Mouse (Mus musculus) cerebellum, adult 11 months (tissue): ENCODE measurements around the gene Ceacam16.

Experiments used
- DNase-seq: peaks from one replicate; pipeline ENCODE4 v3.0.0; 2022

Ceacam16 gene

GRCm38 (mm10) chr7:19861199-19861598 is at the start of gene Ceacam16:
Gene Ceacam16, minus strand, starts transcription at chr7:19861299.
- no peak for DNase-seq

GRCm38 (mm10) chr7:19910421-19911291 is 49.6 kb upstream of the Ceacam16 start:
- DNase-seq = peak; percentile 65

GRCm38 (mm10) chr7:19889881-19890280 is 28.8 kb upstream of the Ceacam16 start:
- no peak for DNase-seq

DNA sequence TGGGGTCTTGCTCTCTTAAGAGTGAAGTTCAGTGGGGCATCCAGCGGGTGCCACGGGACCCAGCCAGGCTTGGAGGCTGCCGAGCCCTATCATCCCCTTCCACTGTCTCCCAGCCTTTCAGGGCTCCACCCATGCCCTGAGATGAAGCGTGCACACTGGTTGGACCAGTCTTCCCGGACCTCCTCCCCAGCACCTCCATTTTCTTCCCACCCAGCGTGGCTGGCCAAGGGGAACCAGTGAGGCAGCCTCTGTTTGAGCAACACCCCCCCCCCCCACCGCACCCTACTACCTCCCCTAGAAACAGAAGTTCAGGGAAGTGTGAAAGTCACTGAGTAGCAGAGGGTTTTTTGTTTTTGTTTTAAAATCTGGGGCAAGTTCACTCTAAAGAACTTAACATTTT is 26.8 kb upstream of the Ceacam16 start, which contains the start of gene Ceacam19:
TSS of gene Ceacam19 (minus strand) at position 117 of the 400 bp plus-strand sequence.
- DNase-seq = no peak

GRCm38 (mm10) chr7:19880754-19881153 is 19.7 kb upstream of the Ceacam16 start:
- no peak for DNase-seq

- no peak for DNase-seq
These were observed 15.8 kb upstream of the Ceacam16 start for GRCm38 (mm10) chr7:19876781-19877425.

GRCm38 (mm10) chr7:19875948-19876682 is 15.0 kb upstream of the Ceacam16 start:
- no peak for DNase-seq

GRCm38 (mm10) chr7:19871943-19872601 is 11.0 kb upstream of the Ceacam16 start:
- no peak for DNase-seq

DNA sequence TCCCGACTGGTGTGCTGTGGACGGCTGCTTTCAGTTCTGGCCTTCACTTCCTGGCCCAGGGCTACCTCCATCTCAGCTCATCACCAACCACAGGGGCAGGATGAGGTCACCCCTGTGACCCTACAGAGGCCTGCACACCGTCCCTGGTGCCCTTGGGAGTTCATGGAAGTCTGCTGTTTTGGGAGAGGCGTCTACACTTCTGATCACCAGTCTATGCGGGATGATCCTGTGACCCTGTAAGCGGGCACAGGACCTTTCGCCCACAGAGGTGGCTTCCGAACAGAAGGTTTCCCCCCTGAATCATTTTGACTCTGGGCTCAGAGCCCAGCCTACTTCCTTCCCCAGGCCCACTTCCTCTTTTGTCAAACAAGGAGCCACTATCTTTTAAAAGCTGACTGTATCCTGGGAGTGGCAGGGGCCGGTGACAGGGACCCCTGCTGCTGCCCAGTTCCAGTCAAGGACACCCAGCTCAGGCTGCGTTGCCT is 10.1 kb upstream of the Ceacam16 start:
- DNase-seq = no peak

DNA sequence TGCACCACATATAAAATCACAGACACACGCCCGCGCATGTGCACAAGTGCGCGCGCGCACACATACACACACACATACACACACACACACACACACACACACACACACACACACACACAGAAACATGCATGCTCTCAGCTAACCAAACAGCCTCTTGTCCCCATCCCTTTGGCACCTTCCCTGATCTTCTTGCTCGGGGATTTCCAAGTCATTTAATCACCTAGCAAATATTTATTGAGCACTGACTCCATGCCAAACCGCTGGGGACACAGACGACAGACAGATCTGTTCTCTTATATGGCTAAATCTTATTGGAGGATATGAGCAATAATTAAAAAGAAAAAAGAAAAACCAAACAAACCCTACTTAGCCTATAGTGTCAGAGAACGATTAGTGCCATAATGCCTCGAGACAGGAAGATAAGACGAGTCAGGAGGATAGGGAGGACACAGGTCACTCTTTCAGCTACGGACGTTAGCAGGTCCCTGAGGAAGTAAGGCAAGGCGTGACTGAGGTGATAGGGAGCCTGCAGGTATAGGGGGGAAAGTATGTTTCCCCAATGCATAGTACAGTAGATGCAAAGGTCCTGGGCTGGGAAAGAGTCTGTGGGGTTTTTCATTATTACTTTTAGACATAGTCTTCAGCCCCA is 6.8 kb upstream of the Ceacam16 start:
- no peak for DNase-seq

GRCm38 (mm10) chr7:19866490-19866889 is 5.4 kb upstream of the Ceacam16 start:
- DNase-seq = no peak

GRCm38 (mm10) chr7:19865246-19866036 is 4.3 kb upstream of the Ceacam16 start:
- no peak for DNase-seq

DNA sequence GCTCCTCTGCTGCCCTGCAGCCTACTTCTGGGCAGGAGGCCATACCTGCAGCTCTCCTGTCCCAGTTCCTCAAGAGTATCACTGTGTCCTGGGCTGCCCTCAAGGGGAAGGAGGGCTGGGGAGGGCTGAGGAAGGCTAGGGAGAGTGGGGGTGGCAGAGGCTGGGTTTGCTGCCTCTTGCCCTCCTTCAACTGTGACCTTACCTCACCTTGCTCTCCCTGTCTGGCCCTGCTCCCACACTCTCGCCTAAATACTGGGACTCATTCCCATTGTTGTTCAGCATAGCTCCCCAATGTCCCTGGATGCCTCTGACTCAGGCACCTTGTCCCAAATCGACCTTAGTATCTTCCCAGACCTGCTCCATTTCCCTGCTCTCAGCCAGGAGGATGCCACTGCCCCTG is 3.1 kb upstream of the Ceacam16 start:
- DNase-seq = no peak

DNA sequence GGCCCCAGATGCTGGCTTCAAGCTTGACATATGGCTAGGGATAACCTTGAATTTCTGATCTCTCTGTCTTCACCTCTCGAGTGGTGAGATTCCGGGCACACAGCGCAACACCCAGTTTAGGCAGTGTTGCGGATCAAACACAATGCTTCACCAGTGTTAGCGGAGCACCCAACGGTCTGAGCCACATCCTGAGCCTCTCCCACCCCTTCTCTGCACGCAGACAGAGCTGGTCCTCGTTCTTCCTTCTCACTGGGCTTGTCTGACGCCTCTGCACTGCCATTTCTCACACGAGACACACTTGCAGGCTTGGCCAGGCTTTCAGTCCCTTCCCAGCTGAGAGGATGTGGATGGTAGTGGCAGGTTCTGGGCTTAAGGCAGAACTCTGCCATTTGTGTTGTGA is 1.4 kb downstream of the Ceacam16 start:
- no peak for DNase-seq

- no peak for DNase-seq
These were observed 4.8 kb downstream of the Ceacam16 start for GRCm38 (mm10) chr7:19856283-19856682.

DNA sequence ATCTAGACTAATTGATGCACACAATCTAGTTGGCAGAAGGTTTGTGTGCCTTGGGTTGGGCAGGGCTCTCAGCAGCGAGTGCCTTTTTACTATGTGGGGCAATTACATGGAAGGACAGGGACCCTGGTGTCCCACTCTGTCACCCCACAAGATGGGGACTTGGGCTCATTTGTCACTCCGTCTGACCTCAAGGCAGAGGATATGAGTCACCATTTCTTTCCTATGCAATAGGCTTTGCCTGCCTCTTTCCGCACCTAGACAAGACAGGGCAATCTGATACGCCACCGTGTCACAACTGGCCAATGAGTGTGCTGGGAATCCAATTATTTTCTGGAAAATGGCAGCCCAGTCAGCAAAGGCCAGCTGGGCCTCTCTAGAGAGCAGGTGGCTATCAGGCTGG is 5.4 kb downstream of the Ceacam16 start:
- no peak for DNase-seq

GRCm38 (mm10) chr7:19853526-19853925 is 7.6 kb downstream of the Ceacam16 start:
- DNase-seq = no peak

DNA sequence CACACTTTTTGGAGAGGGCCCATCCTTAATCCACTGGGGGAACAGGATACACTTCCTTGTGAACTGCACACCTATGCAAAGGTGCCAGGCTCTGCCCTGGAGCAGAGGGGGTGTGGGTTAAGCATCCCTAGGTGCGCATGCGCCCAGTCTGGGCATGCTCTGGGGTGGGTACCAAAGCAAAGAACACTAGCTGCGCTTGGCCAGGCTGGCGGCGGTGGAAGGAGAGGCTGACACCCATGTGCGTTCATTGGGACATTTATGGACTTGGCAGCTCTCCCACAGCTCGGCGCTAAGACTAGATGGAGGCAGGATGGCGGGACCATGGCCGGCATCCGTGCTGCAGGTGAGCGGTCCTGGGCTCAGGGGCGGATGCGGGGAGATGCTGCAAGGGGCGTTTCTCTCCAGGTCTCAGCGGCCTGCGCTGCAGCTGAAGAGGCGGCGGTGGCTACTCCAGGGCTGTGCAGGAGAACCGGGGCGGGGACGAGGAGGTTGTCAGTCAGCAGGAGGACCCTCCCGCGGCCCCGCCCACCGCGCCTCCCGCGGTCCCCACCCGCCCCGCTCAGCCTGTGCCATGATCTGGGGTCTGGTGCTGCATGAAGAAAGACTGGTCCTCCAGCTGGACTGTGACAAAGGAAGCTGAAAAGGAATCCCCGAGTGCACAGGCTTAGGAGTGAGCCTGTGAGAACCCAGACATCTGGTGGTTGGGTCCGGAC is 9.1 kb downstream of the Ceacam16 start, which contains the start of gene Gm19345:
TSS of gene Gm19345 (plus strand) at position 146 of the 713 bp plus-strand sequence.
- DNase-seq = no peak

GRCm38 (mm10) chr7:19844521-19845171 is 16.5 kb downstream of the Ceacam16 start:
- DNase-seq = no peak

- DNase-seq = peak; percentile 21
These were observed 17.5 kb downstream of the Ceacam16 start for GRCm38 (mm10) chr7:19843561-19843960.
